Mouse (Mus musculus) MEL (cell line): ENCODE data around the gene Kazn. TPM values are rescaled to one million over a fixed set of nuclear protein-coding genes. Genes with fewer than 3 reads are reported as not detected.

Experiments
- DNase-seq: peaks from one replicate; pipeline ENCODE4 v3.0.0; 2011; ENCODE audit warnings: low read depth, low spot score
- H3K27ac ChIP-seq: 2 replicates; pipeline ENCODE4 v1.5.1; 2012; ENCODE audit warnings: low read depth, mild to moderate bottlenecking, control low read depth, low read length, moderate library complexity; ENCODE audit not compliant: control insufficient read depth
- H3K27me3 ChIP-seq, 2 experiments: fragments of 150-350 bp in 1 of 2; sonication (generic) in 1 of 2; 2 replicates each; pipeline ENCODE4 v1.6.1; 2012; ENCODE audit warnings: low read length in 2 of 2, mild to moderate bottlenecking in 2 of 2, improper control_type of control experiment in 1 of 2, moderate library complexity in 1 of 2; ENCODE audit not compliant: insufficient read depth in 2 of 2, control insufficient read depth in 1 of 2
- H3K36me3 ChIP-seq, 2 experiments: 2 replicates each; pipeline ENCODE4 v1.6.1; 2012 to 2014; ENCODE audit warnings: low read length in 2 of 2, improper control_type of control experiment in 1 of 2, inconsistent platforms in 1 of 2, mild to moderate bottlenecking in 1 of 2; ENCODE audit not compliant: insufficient read depth in 2 of 2, control insufficient read depth in 1 of 2
- H3K4me1 ChIP-seq, 2 experiments: fragments of 150-350 bp in 1 of 2; sonication (generic) in 1 of 2; 2 replicates each; pipeline ENCODE4 v1.6.1; 2012; ENCODE audit warnings: low read length in 2 of 2, improper control_type of control experiment in 1 of 2, mild to moderate bottlenecking in 1 of 2; ENCODE audit not compliant: insufficient read depth in 2 of 2, control insufficient read depth in 1 of 2
- H3K4me3 ChIP-seq, 2 experiments: fragments of 150-350 bp in 1 of 2; sonication (generic) in 1 of 2; 2 replicates each; pipeline ENCODE4 v1.5.1; 2012; ENCODE audit warnings: low read depth in 2 of 2, low read length in 2 of 2, mild to moderate bottlenecking in 2 of 2, moderate library complexity in 2 of 2, control low read depth in 1 of 2, improper control_type of control experiment in 1 of 2; ENCODE audit not compliant: control insufficient read depth in 1 of 2, insufficient read depth in 1 of 2
- H3K79me2 ChIP-seq: 2 replicates; pipeline ENCODE4 v1.6.1; 2012; ENCODE audit warnings: mild to moderate bottlenecking, low read length, moderate library complexity; ENCODE audit not compliant: control insufficient read depth, poor library complexity, insufficient read depth
- H3K9ac ChIP-seq: 2 replicates; pipeline ENCODE4 v1.6.1; 2012; ENCODE audit warnings: low read depth, mild to moderate bottlenecking, control low read depth, low read length, moderate library complexity; ENCODE audit not compliant: control insufficient read depth, poor library complexity, severe bottlenecking
- H3K9me3 ChIP-seq: fragments of 150-350 bp; sonication (generic); replicated peaks from 2 replicates; pipeline ENCODE4 v1.6.1; 2012; ENCODE audit warnings: mild to moderate bottlenecking, low read length, improper control_type of control experiment, moderate library complexity; ENCODE audit not compliant: insufficient read depth
- BHLHE40 ChIP-seq: IDR thresholded peaks from 2 replicates; pipeline ENCODE4 v1.6.1; 2012; ENCODE audit warnings: low read depth, mild to moderate bottlenecking, inconsistent platforms, low read length, improper control_type of control experiment, borderline replicate concordance
- CHD1 ChIP-seq: IDR thresholded peaks from 2 replicates; pipeline ENCODE4 v1.6.1; 2012; ENCODE audit warnings: low read depth, mild to moderate bottlenecking, inconsistent platforms, low read length, improper control_type of control experiment
- E2F4 ChIP-seq: IDR thresholded peaks from 2 replicates; pipeline ENCODE4 v1.6.1; 2011; ENCODE audit warnings: low read depth, low read length, improper control_type of control experiment, borderline replicate concordance
- ETS1 ChIP-seq: IDR thresholded peaks from 2 replicates; pipeline ENCODE4 v1.6.1; 2012; ENCODE audit warnings: low read depth, mild to moderate bottlenecking, inconsistent platforms, low read length, improper control_type of control experiment, moderate library complexity
- HCFC1 ChIP-seq: IDR thresholded peaks from 2 replicates; pipeline ENCODE4 v1.6.1; 2012; ENCODE audit warnings: low read depth, mild to moderate bottlenecking, inconsistent platforms, low read length, improper control_type of control experiment, moderate library complexity
- KAT2A ChIP-seq: conservative IDR thresholded peaks from 2 replicates; pipeline ENCODE4 v1.6.1; 2012; ENCODE audit warnings: low read depth, low read length, improper control_type of control experiment, inconsistent platforms
- MEF2A ChIP-seq: IDR thresholded peaks from 2 replicates; pipeline ENCODE4 v1.6.1; 2014; ENCODE audit warnings: low read depth, mild to moderate bottlenecking, inconsistent platforms, low read length, improper control_type of control experiment; ENCODE audit not compliant: poor library complexity, insufficient replicate concordance, severe bottlenecking; ENCODE audit errors: extremely low read depth
- MXI1 ChIP-seq: IDR thresholded peaks from 2 replicates; pipeline ENCODE4 v1.6.1; 2011; ENCODE audit warnings: mild to moderate bottlenecking, low read depth, low read length, improper control_type of control experiment
- MYC ChIP-seq: IDR thresholded peaks from 2 replicates; pipeline ENCODE4 v1.6.1; 2011; ENCODE audit warnings: low read depth, mild to moderate bottlenecking, low read length, improper control_type of control experiment, moderate library complexity
- NRF1 ChIP-seq: IDR thresholded peaks from 2 replicates; pipeline ENCODE4 v1.6.1; 2014; ENCODE audit warnings: low read depth, mild to moderate bottlenecking, inconsistent platforms, low read length, improper control_type of control experiment, moderate library complexity; ENCODE audit not compliant: poor library complexity, insufficient read depth, severe bottlenecking
- POLR2AphosphoS2 ChIP-seq: IDR thresholded peaks from 2 replicates; pipeline ENCODE4 v1.6.1; 2011; ENCODE audit warnings: low read length, improper control_type of control experiment
- POLR2AphosphoS5 ChIP-seq: IDR thresholded peaks from 2 replicates; pipeline ENCODE4 v1.6.1; 2012; ENCODE audit warnings: low read depth, borderline replicate concordance, mild to moderate bottlenecking, inconsistent platforms, low read length, moderate library complexity, mixed read lengths
- RCOR1 ChIP-seq: IDR thresholded peaks from 2 replicates; pipeline ENCODE4 v1.6.1; 2012; ENCODE audit warnings: low read depth, mild to moderate bottlenecking, inconsistent platforms, low read length, improper control_type of control experiment
- SIN3A ChIP-seq: IDR thresholded peaks from 2 replicates; pipeline ENCODE4 v1.6.1; 2012; ENCODE audit warnings: low read length, improper control_type of control experiment, inconsistent platforms
- UBTF ChIP-seq: IDR thresholded peaks from 2 replicates; pipeline ENCODE4 v1.6.1; 2012; ENCODE audit warnings: low read depth, mild to moderate bottlenecking, inconsistent platforms, low read length, improper control_type of control experiment, moderate library complexity, borderline replicate concordance; ENCODE audit not compliant: insufficient read depth
- USF2 ChIP-seq, 2 experiments: IDR thresholded peaks; 2 replicates each; pipeline ENCODE4 v1.6.1; 2011 to 2012; ENCODE audit warnings: improper control_type of control experiment in 2 of 2, low read length in 2 of 2, borderline replicate concordance in 1 of 2, inconsistent platforms in 1 of 2, low read depth in 1 of 2, mild to moderate bottlenecking in 1 of 2; ENCODE audit not compliant: insufficient read depth in 1 of 2
- ZC3H11A ChIP-seq: IDR thresholded peaks from 2 replicates; pipeline ENCODE4 v1.6.1; 2012; ENCODE audit warnings: low read depth, mild to moderate bottlenecking, inconsistent platforms, low read length, improper control_type of control experiment
- ZNF384 ChIP-seq: IDR thresholded peaks from 2 replicates; pipeline ENCODE4 v1.6.1; 2012; ENCODE audit warnings: low read depth, mild to moderate bottlenecking, inconsistent platforms, low read length, improper control_type of control experiment
- polyA plus RNA-seq, 2 experiments: library from polyadenylated mRNA; stranded (reverse) in 1 of 2; unstranded in 1 of 2; fragments of >175 nt in 1 of 2; fragments of >200 nt in 1 of 2; gene quantifications; 2 replicates each; pipeline versions ENCODE4 v1.2.1 to v1.2.4; 2012; ENCODE audit warnings: low replicate concordance in 2 of 2, low read depth in 1 of 2; ENCODE audit not compliant: insufficient read length in 2 of 2, insufficient read depth in 1 of 2, missing spikeins in 1 of 2
- total RNA-seq: library from RNA; depleted of rRNA; stranded (reverse); fragments of 300-350 nt; gene quantifications from 2 replicates; pipeline ENCODE4 v1.2.3, GENCODE M21; 2012

Gene Kazn
- total and polyA plus RNA-seq, 3 experiments, result not detected

DNA sequence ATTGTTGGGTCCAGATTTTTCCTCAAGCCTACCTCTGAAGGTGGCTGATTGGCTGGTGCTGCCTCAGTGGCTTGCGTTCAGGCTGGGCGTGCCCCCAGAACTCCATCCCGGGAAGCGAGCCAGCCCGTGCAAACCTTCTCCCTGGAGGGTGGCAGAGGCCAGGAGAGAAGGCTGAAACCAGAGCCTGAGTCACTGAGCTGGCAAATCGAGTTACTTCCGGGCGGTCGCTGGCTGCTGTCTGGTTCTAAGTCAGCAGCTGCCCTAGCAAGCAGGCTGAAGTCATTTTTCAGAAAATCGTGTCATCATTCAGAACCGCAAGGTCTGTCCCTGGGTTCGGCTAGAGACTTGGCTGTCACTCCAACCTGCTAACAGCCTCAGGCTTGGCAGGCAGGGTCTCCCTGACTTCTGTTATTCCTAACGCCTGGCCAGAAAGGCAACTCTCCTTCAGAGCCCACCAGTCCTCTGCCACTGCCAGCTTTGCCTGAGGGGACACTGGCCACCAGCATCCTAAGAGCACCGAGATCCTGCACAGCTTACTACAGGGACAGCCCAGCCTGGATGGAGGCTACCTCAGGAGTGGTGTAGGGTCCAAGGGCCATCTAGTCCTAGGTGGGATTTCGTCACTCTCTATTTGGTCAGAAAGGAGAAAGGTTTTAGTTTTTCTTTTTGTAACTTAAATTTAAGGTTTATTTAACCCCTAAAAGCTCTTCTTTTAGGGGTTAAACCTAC, 143.5 kb downstream of the Kazn start (continued):
- TF ChIP-seq ZNF384, result no peak
- TF ChIP-seq POLR2AphosphoS5, result no peak
- TF ChIP-seq NRF1, result no peak

DNA sequence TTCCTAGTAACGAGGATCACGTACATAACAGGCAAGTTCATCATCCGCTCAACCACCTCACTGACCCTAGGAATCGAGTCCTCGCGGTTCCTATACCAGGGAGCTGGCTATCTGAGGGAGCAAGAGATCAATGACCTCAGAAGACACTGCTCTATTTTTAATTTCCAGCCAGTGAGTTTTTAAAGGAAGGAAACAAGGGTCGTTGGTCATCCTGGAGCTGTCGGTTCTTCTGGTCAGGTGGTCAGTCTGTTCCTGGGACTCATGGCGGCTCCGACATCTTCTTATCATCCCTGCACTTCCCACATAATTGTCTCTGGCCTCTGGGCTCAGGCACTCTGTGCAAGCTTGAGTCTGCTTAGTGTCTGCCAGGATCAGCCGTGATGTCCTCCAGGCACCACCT, 144.8 kb downstream of the Kazn start:
- Histone ChIP-seq H3K27ac (no peak overlapping the region), H3K36me3 (no peaks in the 10 kb centered on the region), H3K4me1 (no peaks in the 10 kb centered on the region), H3K4me3 (no peak overlapping the region), H3K9me3 (no peaks in the 10 kb centered on the region), H3K9ac (no peak overlapping the region), H3K79me2 (no peaks in the 10 kb centered on the region), H3K27me3 (no peaks in the 10 kb centered on the region)
- TF ChIP-seq POLR2AphosphoS5 (no peak), CHD1 (no peak), HCFC1 (no peak), KAT2A (no peak), RCOR1 (no peak), UBTF (no peak), ETS1 (no peak), MEF2A (no peak), BHLHE40 (no peak), ZC3H11A (no peak), POLR2AphosphoS2 (no peak), SIN3A (no peak), E2F4 (no peak), MYC (no peak), USF2 (IDR thresholded peaks at IDR 0.05; ENCODE audit: borderline replicate concordance in 1 of 2, insufficient read depth in 1 of 2, low read depth in 1 of 2, low read length in 2 of 2) (no peak)
- no peak for DNase-seq

DNA sequence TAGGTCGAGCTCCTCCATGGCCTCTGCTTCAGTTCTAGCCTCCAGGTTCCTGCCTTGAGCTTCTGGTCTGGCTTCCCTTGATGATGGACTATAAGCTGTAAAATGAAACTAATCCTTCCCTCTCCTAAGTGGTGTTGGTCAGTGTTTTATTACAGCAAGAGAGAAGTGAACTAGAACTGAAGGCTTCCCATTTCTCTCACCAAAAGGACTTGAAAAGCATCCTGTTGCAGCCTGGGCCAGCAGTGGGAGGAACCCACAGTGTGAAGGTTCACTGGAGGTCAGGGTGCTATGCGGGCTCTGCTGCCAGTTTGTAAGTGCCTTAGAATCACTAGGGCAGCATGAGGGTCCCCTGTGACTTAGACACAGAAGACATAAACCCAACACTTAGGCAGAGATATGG, 148.1 kb downstream of the Kazn start:
- Histone ChIP-seq H3K27me3 (no peaks in the 10 kb centered on the region), H3K27ac (no peak overlapping the region)
- no peak for TF ChIP-seq KAT2A
- TF ChIP-seq MXI1, result no peak
- TF ChIP-seq, all 39 proteins: peak for 0
- H3K79me2 ChIP-seq, result no peaks in the 10 kb centered on the region
- no peaks in the 10 kb centered on the region for H3K4me1 ChIP-seq
- DNase-seq, result no peak
- no peaks in the 10 kb centered on the region for H3K36me3 ChIP-seq
- H3K9me3 ChIP-seq, result no peaks in the 10 kb centered on the region; the same call in 1 of the 2 replicates
- H3K9ac ChIP-seq, result no peak overlapping the region
- H3K4me3 ChIP-seq, result no peak overlapping the region
